Mouse (Mus musculus) small intestine, adult 2 months (tissue): Measurements from ENCODE around the gene Usf3.

Source experiments
- CTCF ChIP-seq: fragments of 200-500 bp; IDR thresholded peaks from 2 replicates; pipeline ENCODE4 v1.5.1; 2012; ENCODE audit warnings: low read depth, mild to moderate bottlenecking, control low read depth, inconsistent platforms, low read length, moderate library complexity, mixed read lengths; ENCODE audit not compliant: insufficient replicate concordance, insufficient read length; ENCODE audit errors: extremely low read depth
- POLR2A ChIP-seq: fragments of 200-500 bp; IDR thresholded peaks from 2 replicates; pipeline ENCODE4 v1.6.1; 2012; ENCODE audit warnings: low read depth, mild to moderate bottlenecking, control low read depth, inconsistent platforms, low read length, moderate library complexity

DNA sequence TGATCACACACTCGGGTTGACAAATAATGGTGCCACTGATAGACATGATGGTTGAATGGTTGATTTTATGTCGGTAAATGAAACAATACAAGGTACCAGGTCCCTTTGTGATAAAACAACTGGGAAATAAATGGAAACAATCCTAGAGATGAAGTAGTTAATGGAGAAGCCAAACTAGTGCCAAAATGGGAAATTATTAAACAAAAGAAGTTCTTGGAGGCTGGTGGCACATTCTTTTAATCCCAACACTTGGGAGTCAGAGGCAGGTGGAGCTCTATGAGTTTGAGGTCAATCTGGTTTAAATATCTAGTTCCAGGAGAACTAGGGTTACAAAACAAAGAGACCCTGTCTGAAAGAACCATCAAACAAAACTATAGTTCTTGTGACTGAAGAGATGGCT, 91.9 kb downstream of the Usf3 start:
- TF ChIP-seq CTCF: no peak
- TF ChIP-seq POLR2A: no peak
